Mouse (Mus musculus) lung, postnatal 0 days (tissue): ENCODE measurements around the gene Enpp1.

Source experiments
- CTCF ChIP-seq: IDR thresholded peaks from 2 replicates; pipeline ENCODE4 v1.5.1; 2016; ENCODE audit warnings: antibody characterized with exemption, mild to moderate bottlenecking
- EP300 ChIP-seq: IDR thresholded peaks from 2 replicates; pipeline ENCODE4 v1.6.1; 2016; ENCODE audit warnings: antibody characterized with exemption, mild to moderate bottlenecking, control low read depth

GRCm38 (mm10) chr10:24672948-24673347 lies 39.0 kb downstream of the Enpp1 start:
- no peak for TF ChIP-seq CTCF
- no peak for TF ChIP-seq EP300
